Mouse (Mus musculus): ENCODE measurements around the gene Fam207a.

DNA sequence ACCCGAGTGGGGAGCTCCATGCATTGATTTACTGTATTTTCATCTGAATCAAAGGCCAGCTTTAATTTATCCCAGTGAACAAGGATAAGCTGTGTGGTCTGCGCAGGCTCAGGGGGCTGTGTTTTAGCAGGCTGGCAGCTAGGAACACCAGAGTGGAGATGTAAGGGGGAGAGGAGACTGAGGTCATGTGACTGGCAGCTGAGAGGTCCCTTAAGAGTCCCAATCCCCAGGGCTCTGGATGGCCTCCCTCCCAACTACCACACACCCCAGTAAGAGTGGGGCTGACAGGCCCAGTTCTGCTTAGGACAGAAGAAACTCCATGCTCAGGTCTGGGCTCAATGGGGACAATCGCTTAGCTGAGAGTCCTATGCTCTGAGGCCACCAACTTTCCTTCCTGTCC is 29.8 kb downstream of the Fam207a start:
- no peak for TF ChIP-seq CTCF (IDR thresholded peaks at IDR 0.05; ENCODE audit: low read depth)
- no peak for TF ChIP-seq EP300 (IDR thresholded peaks at IDR 0.05; ENCODE audit: low read depth)
